Mouse (Mus musculus): ENCODE results near the gene Gstt4.

Gstt4 gene

GRCm38 (mm10) chr10:75835761-75836531 lies 13.6 kb upstream of the Gstt4 start:
- no peak for DNase-seq (ENCODE audit: low read depth, low spot score)

GRCm38 (mm10) chr10:75835307-75835706 lies 13.0 kb upstream of the Gstt4 start:
- peak; percentile 86 for DNase-seq (ENCODE audit: low read depth, low spot score)

- DNase-seq (ENCODE audit: low read depth, low spot score) = no peak
These were observed 12.4 kb upstream of the Gstt4 start for GRCm38 (mm10) chr10:75834721-75835120.

GRCm38 (mm10) chr10:75834250-75834649 lies 11.9 kb upstream of the Gstt4 start:
- peak; percentile 61 for DNase-seq (ENCODE audit: low read depth, low spot score)

- DNase-seq (ENCODE audit: low read depth, low spot score) = no peak
These were observed 11.2 kb upstream of the Gstt4 start for GRCm38 (mm10) chr10:75833456-75834080.

GRCm38 (mm10) chr10:75832272-75832895 lies 10.0 kb upstream of the Gstt4 start:
- peak; percentile 88 for DNase-seq (ENCODE audit: low read depth, low spot score)

- DNase-seq (ENCODE audit: low read depth, low spot score) = no peak
These were observed 7.9 kb upstream of the Gstt4 start for GRCm38 (mm10) chr10:75830275-75830670.

- DNase-seq (ENCODE audit: low read depth, low spot score) = no peak
These were observed 7.4 kb upstream of the Gstt4 start for GRCm38 (mm10) chr10:75829529-75830274.

GRCm38 (mm10) chr10:75828500-75828931 lies 6.2 kb upstream of the Gstt4 start:
- DNase-seq (ENCODE audit: low read depth, low spot score) = peak; percentile 94

- DNase-seq (ENCODE audit: low read depth, low spot score) = peak; percentile 56
These were observed 5.5 kb upstream of the Gstt4 start for GRCm38 (mm10) chr10:75827668-75828360.

GRCm38 (mm10) chr10:75824530-75824929 lies 2.2 kb upstream of the Gstt4 start:
- no peak for DNase-seq (ENCODE audit: low read depth, low spot score)

GRCm38 (mm10) chr10:75823782-75824181 lies 1.4 kb upstream of the Gstt4 start:
- DNase-seq (ENCODE audit: low read depth, low spot score) = no peak

GRCm38 (mm10) chr10:75819882-75820281 lies 2.5 kb downstream of the Gstt4 start:
- no peak for DNase-seq (ENCODE audit: low read depth, low spot score)

- no peak for DNase-seq (ENCODE audit: low read depth, low spot score)
These were observed 3.7 kb downstream of the Gstt4 start for GRCm38 (mm10) chr10:75818641-75819040.

- no peak for DNase-seq (ENCODE audit: low read depth, low spot score)
These were observed 18.1 kb downstream of the Gstt4 start for GRCm38 (mm10) chr10:75804217-75804616.

- peak; percentile 74 for DNase-seq (ENCODE audit: low read depth, low spot score)
These were observed 24.1 kb downstream of the Gstt4 start, which contains the start of gene Gstt1 for GRCm38 (mm10) chr10:75798176-75798696. TSS of gene Gstt1 (minus strand) at chr10:75798584.

GRCm38 (mm10) chr10:75797619-75798175 lies 24.6 kb downstream of the Gstt4 start:
- DNase-seq (ENCODE audit: low read depth, low spot score) = peak; percentile 86

GRCm38 (mm10) chr10:75796731-75797516 lies 25.4 kb downstream of the Gstt4 start:
- no peak for DNase-seq (ENCODE audit: low read depth, low spot score)

- DNase-seq (ENCODE audit: low read depth, low spot score) = no peak
These were observed 27.5 kb downstream of the Gstt4 start for GRCm38 (mm10) chr10:75794880-75795279.

- peak; percentile 31 for DNase-seq (ENCODE audit: low read depth, low spot score)
These were observed 31.6 kb downstream of the Gstt4 start for GRCm38 (mm10) chr10:75790773-75791172.
